Mouse (Mus musculus): ENCODE measurements around the gene Smyd3. TPM values are rescaled to one million over a fixed set of nuclear protein-coding genes. Genes with fewer than 3 reads are reported as not detected.

Gene Smyd3
- polyA plus RNA-seq, 1 experiment from 2014 or later: 12.1 TPM

DNA sequence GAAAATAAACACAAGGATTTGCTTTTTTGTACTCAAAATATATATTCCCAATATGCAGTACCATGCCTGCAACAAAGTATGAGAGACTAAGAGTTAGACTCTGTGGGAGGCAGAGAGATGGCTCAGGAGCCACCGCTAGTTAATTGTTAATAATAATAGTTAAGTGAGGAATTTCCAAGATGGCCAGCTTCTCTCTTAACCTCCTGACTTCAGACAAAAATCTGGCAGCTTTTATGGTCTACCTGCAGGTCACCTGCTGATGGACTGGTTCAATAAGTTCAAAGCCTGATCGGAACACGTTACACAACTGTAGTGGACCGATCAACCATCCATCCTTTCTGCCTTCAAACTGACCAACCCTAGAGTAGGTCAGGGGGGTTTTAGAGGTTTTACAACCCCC, 238.7 kb downstream of the Smyd3 start:
- Histone ChIP-seq H3K9me3 (ENCODE audit: control insufficient read depth, low read length) (no peaks in the 10 kb centered on the region), H3K27me3 (ENCODE audit: control insufficient read depth, insufficient read depth, low read length) (no peaks in the 10 kb centered on the region), H3K27ac (replicated peaks) (no peak overlapping the region), H3K4me1 (replicated peaks; ENCODE audit: control insufficient read depth, insufficient read depth) (no peaks in the 10 kb centered on the region), H3K36me3 (ENCODE audit: control insufficient read depth, insufficient read depth, low read length) (no peaks in the 10 kb centered on the region), H3K9ac (ENCODE audit: low read length) (no peak overlapping the region), H3K4me3 (ENCODE audit: low read depth, low read length) (no peak overlapping the region), H3K4me2 (replicated peaks; ENCODE audit: low read depth) (no peak overlapping the region)
- ATAC-seq (ENCODE audit: low FRiP score, low TSS enrichment) (no peak), DNase-seq (ENCODE audit: low spot score) (no peak)
- WGBS: 92% methylated on average over 4 of the region's 4 CpGs
- TF ChIP-seq CTCF (IDR thresholded peaks at IDR 0.05; ENCODE audit: low read depth) (no peak), EP300 (optimal IDR thresholded peaks at IDR 0.05) (no peak)

DNA sequence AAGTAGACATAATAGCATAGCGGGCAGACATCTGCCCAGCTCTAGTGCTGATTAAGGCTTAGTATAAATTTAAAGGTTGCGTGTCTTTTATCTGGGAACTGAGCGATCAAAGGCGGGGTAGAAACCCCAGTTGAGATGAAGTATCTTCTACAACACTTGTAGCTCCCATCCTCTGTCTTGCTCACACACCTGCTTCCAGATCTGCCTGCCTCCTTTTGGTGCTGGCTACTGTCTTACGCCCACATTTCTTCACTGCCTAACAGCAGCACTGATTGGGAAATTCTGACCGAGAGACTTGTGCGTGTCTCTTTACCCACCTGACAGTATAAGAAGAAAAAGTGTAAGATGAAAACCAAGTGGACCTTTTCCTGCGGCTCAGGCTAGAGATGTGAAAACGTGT, 240.5 kb downstream of the Smyd3 start:
- no peaks in the 10 kb centered on the region for H3K36me3 ChIP-seq (ENCODE audit: control insufficient read depth, insufficient read depth, low read length)

DNA sequence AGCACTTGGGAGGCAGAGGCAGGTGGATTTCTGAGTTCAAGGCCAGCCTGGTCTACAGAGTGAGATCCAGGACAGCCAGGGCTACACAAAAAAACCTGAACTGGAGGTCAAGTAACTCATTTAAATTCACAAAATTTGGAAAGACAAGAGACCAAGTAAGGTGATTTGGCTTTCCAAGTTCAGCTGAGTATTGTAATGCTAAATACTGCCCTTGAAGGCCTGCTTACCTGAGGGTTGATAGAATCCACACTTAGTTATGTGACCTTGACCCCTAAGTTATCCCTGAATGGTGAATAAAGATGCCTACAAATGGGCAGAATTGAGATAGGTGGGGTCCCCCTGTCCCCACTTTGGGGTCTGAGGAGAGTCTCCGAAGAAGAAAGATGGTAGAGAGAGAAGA, 241.0 kb downstream of the Smyd3 start:
- Histone ChIP-seq H3K4me2 (replicated peaks; ENCODE audit: low read depth) (no peak overlapping the region), H3K36me3 (ENCODE audit: control insufficient read depth, insufficient read depth, low read length) (no peaks in the 10 kb centered on the region), H3K4me3 (ENCODE audit: low read depth, low read length) (no peak overlapping the region), H3K9me3 (ENCODE audit: control insufficient read depth, low read length) (no peaks in the 10 kb centered on the region), H3K4me1 (replicated peaks; ENCODE audit: control insufficient read depth, insufficient read depth) (no peaks in the 10 kb centered on the region), H3K9ac (ENCODE audit: low read length) (no peak overlapping the region), H3K27ac (replicated peaks) (no peak overlapping the region), H3K27me3 (ENCODE audit: control insufficient read depth, insufficient read depth, low read length) (no peaks in the 10 kb centered on the region)
- ATAC-seq (ENCODE audit: low FRiP score, low TSS enrichment) (no peak), DNase-seq (ENCODE audit: low spot score) (no peak)
- no peak for TF ChIP-seq EP300 (optimal IDR thresholded peaks at IDR 0.05)
- no peak for TF ChIP-seq CTCF (IDR thresholded peaks at IDR 0.05; ENCODE audit: low read depth)
- WGBS: 100% methylated on average over 1 of the region's 1 CpGs

More for the DNA sequence above, 240.5 kb downstream of the Smyd3 start:
- H3K4me3 ChIP-seq (ENCODE audit: low read depth, low read length): no peak overlapping the region
- no peak overlapping the region for H3K9ac ChIP-seq (ENCODE audit: low read length)
- H3K9me3 ChIP-seq (ENCODE audit: control insufficient read depth, low read length): no peaks in the 10 kb centered on the region
- 92% methylated on average over 9 of the region's 9 CpGs for WGBS
- H3K4me1 ChIP-seq (replicated peaks; ENCODE audit: control insufficient read depth, insufficient read depth): no peaks in the 10 kb centered on the region
- no peak overlapping the region for H3K27ac ChIP-seq (replicated peaks)
- DNase-seq (ENCODE audit: low spot score) (no peak), ATAC-seq (ENCODE audit: low FRiP score, low TSS enrichment) (no peak)
- no peaks in the 10 kb centered on the region for H3K27me3 ChIP-seq (ENCODE audit: control insufficient read depth, insufficient read depth, low read length)
- no peak for TF ChIP-seq EP300 (optimal IDR thresholded peaks at IDR 0.05)
- no peak for TF ChIP-seq CTCF (IDR thresholded peaks at IDR 0.05; ENCODE audit: low read depth)
- no peak overlapping the region for H3K4me2 ChIP-seq (replicated peaks; ENCODE audit: low read depth)

DNA sequence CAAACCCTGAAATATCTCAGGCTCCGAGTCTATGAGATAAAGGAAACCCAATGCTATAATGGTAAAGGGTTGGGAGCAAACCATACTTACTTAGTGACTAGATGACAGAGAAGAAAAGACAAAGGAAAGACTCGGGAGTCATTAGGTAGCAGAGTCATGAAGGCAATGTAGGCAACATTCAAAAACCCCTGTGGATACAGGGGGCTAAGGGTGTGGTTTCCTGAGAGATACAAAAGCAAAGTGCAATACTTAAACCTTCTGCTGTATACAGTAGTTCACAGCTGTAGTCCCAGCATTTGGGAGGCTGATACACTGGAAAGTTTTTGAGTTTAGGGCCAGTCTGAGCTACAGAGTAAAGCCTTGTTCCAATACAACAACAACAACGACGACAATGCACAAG, 244.9 kb downstream of the Smyd3 start:
- H3K4me2 ChIP-seq (replicated peaks; ENCODE audit: low read depth): no peak overlapping the region
- no peak for TF ChIP-seq CTCF (IDR thresholded peaks at IDR 0.05; ENCODE audit: low read depth)
- TF ChIP-seq EP300 (optimal IDR thresholded peaks at IDR 0.05): no peak
- 90% methylated on average over 4 of the region's 4 CpGs for WGBS
- H3K9me3 ChIP-seq (ENCODE audit: control insufficient read depth, low read length): 0 out of 2 replicates have a peak, but pooled peaks cover 3% of the 10 kb centered on the region
- no peaks in the 10 kb centered on the region for H3K4me1 ChIP-seq (replicated peaks; ENCODE audit: control insufficient read depth, insufficient read depth)
- no peak overlapping the region for H3K9ac ChIP-seq (ENCODE audit: low read length)
- no peaks in the 10 kb centered on the region for H3K36me3 ChIP-seq (ENCODE audit: control insufficient read depth, insufficient read depth, low read length)
- no peak overlapping the region for H3K27ac ChIP-seq (replicated peaks)
- no peak overlapping the region for H3K4me3 ChIP-seq (ENCODE audit: low read depth, low read length)
- ATAC-seq (ENCODE audit: low FRiP score, low TSS enrichment): no peak
- no peak for DNase-seq (ENCODE audit: low spot score)
- no peaks in the 10 kb centered on the region for H3K27me3 ChIP-seq (ENCODE audit: control insufficient read depth, insufficient read depth, low read length)

DNA sequence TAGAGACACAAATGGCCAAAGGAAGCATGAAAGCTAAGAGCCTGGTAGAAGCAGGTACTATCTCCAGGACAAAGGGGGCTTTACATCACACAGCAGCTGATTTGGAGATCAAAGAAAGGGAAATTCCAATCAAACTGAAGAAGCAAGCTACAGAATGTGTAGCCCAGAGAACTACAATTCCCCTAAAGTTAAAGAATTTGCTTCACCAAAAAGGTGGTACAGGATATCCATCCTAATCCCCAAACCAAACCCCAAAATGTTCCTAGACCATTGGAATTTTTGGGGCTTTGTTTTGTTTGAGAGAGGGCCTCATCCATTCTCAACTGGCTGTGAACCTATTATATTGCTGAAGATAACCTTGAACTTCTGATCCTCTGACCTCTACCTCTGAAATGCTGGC, 245.5 kb downstream of the Smyd3 start:
- no peak for DNase-seq (ENCODE audit: low spot score)
- Histone ChIP-seq H3K27ac (replicated peaks) (no peak overlapping the region), H3K9ac (ENCODE audit: low read length) (no peak overlapping the region), H3K4me3 (ENCODE audit: low read depth, low read length) (no peak overlapping the region), H3K9me3 (ENCODE audit: control insufficient read depth, low read length) (0 out of 2 replicates have a peak, but pooled peaks cover 3% of the 10 kb centered on the region), H3K4me1 (replicated peaks; ENCODE audit: control insufficient read depth, insufficient read depth) (no peaks in the 10 kb centered on the region), H3K36me3 (ENCODE audit: control insufficient read depth, insufficient read depth, low read length) (no peaks in the 10 kb centered on the region), H3K27me3 (ENCODE audit: control insufficient read depth, insufficient read depth, low read length) (no peaks in the 10 kb centered on the region), H3K4me2 (replicated peaks; ENCODE audit: low read depth) (no peak overlapping the region)
- ATAC-seq (ENCODE audit: low FRiP score, low TSS enrichment): no peak
- TF ChIP-seq EP300 (optimal IDR thresholded peaks at IDR 0.05) (no peak), CTCF (IDR thresholded peaks at IDR 0.05; ENCODE audit: low read depth) (no peak)

DNA sequence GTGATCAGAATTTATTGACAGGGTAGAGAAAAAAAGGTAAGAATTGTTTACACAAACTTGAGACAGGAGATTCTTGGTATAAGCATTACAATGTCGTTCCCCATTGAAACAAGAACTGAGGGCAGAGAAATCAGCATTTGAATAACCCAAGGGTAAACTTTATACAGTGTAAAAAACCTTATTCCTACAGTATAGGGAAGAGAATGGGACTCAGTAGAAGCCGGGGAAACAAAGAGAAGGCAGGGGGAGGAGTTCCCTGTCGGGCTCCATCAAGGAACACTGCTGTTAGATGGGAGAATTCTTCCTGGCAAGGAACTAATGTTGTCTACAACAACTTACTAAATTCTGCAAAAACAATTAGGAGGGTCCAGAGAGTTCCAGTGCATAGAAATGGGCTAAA, 250.9 kb downstream of the Smyd3 start:
- 80% methylated on average over 3 of the region's 3 CpGs for WGBS
- no peak for ATAC-seq (ENCODE audit: low FRiP score, low TSS enrichment)

More for the DNA sequence above, 250.9 kb downstream of the Smyd3 start:
- Histone ChIP-seq H3K27me3 (ENCODE audit: control insufficient read depth, insufficient read depth, low read length) (no peaks in the 10 kb centered on the region), H3K4me1 (replicated peaks; ENCODE audit: control insufficient read depth, insufficient read depth) (no peaks in the 10 kb centered on the region), H3K4me3 (ENCODE audit: low read depth, low read length) (no peak overlapping the region), H3K9me3 (ENCODE audit: control insufficient read depth, low read length) (0 out of 2 replicates have a peak, but pooled peaks cover 3% of the 10 kb centered on the region), H3K36me3 (ENCODE audit: control insufficient read depth, insufficient read depth, low read length) (no peaks in the 10 kb centered on the region), H3K4me2 (replicated peaks; ENCODE audit: low read depth) (no peak overlapping the region), H3K27ac (replicated peaks) (no peak overlapping the region), H3K9ac (ENCODE audit: low read length) (no peak overlapping the region)
- TF ChIP-seq CTCF (IDR thresholded peaks at IDR 0.05; ENCODE audit: low read depth) (no peak), EP300 (optimal IDR thresholded peaks at IDR 0.05) (no peak)
- no peak for DNase-seq (ENCODE audit: low spot score)

All from stomach, postnatal 0 days (tissue).